Mouse (Mus musculus): ENCODE results near the gene Hist1h2ah. TPM values are rescaled to one million over a fixed set of nuclear protein-coding genes. Genes with fewer than 3 reads are reported as not detected.
A peak's percentile ranks its signal among the peaks of the same experiment; 100 is the strongest.
"Not testable (repeated sequence)": the region's sequence is repeated elsewhere in the genome, so short reads cannot be mapped to it uniquely, and the experiment has no call there.

The Hist1h2ah gene
- polyA plus RNA-seq (2012; rRNA removed): 0.95 and 3.4 TPM in 2 replicates

- under 1% methylated on average over 33 of the region's 69 CpGs for WGBS
- not testable (repeated sequence) for H3K36me3 ChIP-seq (ENCODE audit: control insufficient read depth, insufficient read depth, low read length); H3K27me3 ChIP-seq (replicated peaks; ENCODE audit: control insufficient read depth, insufficient read depth, low read length); H3K4me1 ChIP-seq (ENCODE audit: control insufficient read depth, insufficient read depth, low read length)
- Histone ChIP-seq H3K27ac (ENCODE audit: insufficient read depth, low read depth, low read length) (peak within 1 kb of the TSS; percentile 96), H3K4me3 (ENCODE audit: insufficient read depth, low read depth, low read length) (peak within 1 kb of the TSS; percentile 69)
- DNase-seq: peak; percentile 95
These were observed at the start of gene Hist1h2ah, which contains the start of gene Hist1h2bk for GRCm38 (mm10) chr13:22035267-22036148. Gene Hist1h2ah, minus strand, starts transcription at chr13:22035568. Gene Hist1h2bk, plus strand, starts transcription at chr13:22035870.

- not testable (repeated sequence) for H3K27ac ChIP-seq (ENCODE audit: insufficient read depth, low read depth, low read length); H3K4me1 ChIP-seq (ENCODE audit: control insufficient read depth, insufficient read depth, low read length); DNase-seq; H3K4me3 ChIP-seq (ENCODE audit: insufficient read depth, low read depth, low read length); H3K36me3 ChIP-seq (ENCODE audit: control insufficient read depth, insufficient read depth, low read length); H3K27me3 ChIP-seq (replicated peaks; ENCODE audit: control insufficient read depth, insufficient read depth, low read length)
- WGBS: 77% methylated on average over 1 of the region's 1 CpGs
These were observed 48.8 kb upstream of the Hist1h2ah start, which contains the start of gene Vmn1r188 for GRCm38 (mm10) chr13:22084140-22084539. Gene Vmn1r188, plus strand, starts transcription at chr13:22084440.

- 48% methylated on average over 1 of the region's 1 CpGs for WGBS
- Histone ChIP-seq H3K4me1 (ENCODE audit: control insufficient read depth, insufficient read depth, low read length) (no peaks in the 10 kb centered on the region), H3K4me3 (ENCODE audit: insufficient read depth, low read depth, low read length) (no peak overlapping the region), H3K27ac (ENCODE audit: insufficient read depth, low read depth, low read length) (no peak overlapping the region), H3K36me3 (ENCODE audit: control insufficient read depth, insufficient read depth, low read length) (no peaks in the 10 kb centered on the region), H3K27me3 (replicated peaks; ENCODE audit: control insufficient read depth, insufficient read depth, low read length) (peaks cover 1% of the 10 kb centered on the region; the same call in 1 of the 2 replicates)
- no peak for DNase-seq
- no peak for TF ChIP-seq POLR2A (IDR thresholded peaks at IDR 0.05; ENCODE audit: low read depth, low read length)
- no peak for TF ChIP-seq CTCF (conservative IDR thresholded peaks at IDR 0.05; ENCODE audit: insufficient read depth, insufficient read length, low read depth, low read length)
These were observed 28.1 kb upstream of the Hist1h2ah start for GRCm38 (mm10) chr13:22063468-22063867.

DNA sequence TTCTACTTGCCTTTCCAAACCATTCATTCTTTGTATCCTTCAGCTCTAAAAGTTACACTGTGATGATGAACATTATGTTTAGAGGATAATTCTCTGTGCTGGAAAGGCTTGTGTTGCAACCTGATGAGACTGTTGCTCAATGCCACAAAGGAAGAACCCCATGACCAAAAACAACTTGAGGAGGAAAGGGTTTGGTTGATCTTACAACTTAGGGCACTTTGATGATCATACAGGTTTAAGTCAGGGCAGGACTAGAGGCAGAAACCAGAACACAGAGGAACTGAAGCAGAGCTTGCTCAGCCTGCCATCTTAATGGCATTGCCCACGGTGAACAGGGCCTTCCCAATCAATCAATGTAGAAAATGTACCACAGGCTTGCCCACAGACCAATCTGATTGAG, 26.1 kb upstream of the Hist1h2ah start:
- 50% methylated on average over 1 of the region's 1 CpGs for WGBS
- no peak for DNase-seq
- Histone ChIP-seq H3K27ac (ENCODE audit: insufficient read depth, low read depth, low read length) (no peak overlapping the region), H3K4me1 (ENCODE audit: control insufficient read depth, insufficient read depth, low read length) (no peaks in the 10 kb centered on the region), H3K4me3 (ENCODE audit: insufficient read depth, low read depth, low read length) (no peak overlapping the region), H3K27me3 (replicated peaks; ENCODE audit: control insufficient read depth, insufficient read depth, low read length) (no peaks in the 10 kb centered on the region), H3K36me3 (ENCODE audit: control insufficient read depth, insufficient read depth, low read length) (no peaks in the 10 kb centered on the region)
- TF ChIP-seq POLR2A (IDR thresholded peaks at IDR 0.05; ENCODE audit: low read depth, low read length) (no peak), CTCF (conservative IDR thresholded peaks at IDR 0.05; ENCODE audit: insufficient read depth, insufficient read length, low read depth, low read length) (no peak)

DNA sequence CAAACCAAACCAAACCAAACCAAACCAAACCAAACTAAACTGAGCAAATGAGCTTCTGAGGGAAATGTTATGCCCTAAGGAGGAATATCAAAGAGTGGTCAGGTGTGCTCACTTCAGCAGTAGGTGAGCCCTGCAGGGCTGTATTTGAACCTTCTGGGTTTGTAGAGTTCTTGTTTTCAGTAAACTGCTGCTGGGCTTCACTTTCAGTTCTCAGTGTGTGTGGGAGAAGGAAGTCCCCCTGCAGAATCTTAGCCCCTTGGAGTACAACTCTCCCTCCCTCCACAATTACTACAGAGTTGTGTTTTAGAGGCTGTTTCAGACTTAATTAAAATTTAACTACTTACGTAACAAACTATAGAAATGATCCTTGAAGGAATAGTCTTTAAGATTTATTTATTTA, 18.4 kb upstream of the Hist1h2ah start:
- Histone ChIP-seq H3K36me3 (ENCODE audit: control insufficient read depth, insufficient read depth, low read length) (no peaks in the 10 kb centered on the region), H3K27ac (ENCODE audit: insufficient read depth, low read depth, low read length) (no peak overlapping the region), H3K4me1 (ENCODE audit: control insufficient read depth, insufficient read depth, low read length) (no peaks in the 10 kb centered on the region), H3K27me3 (replicated peaks; ENCODE audit: control insufficient read depth, insufficient read depth, low read length) (no peaks in the 10 kb centered on the region; the same call in 1 of the 2 replicates), H3K4me3 (ENCODE audit: insufficient read depth, low read depth, low read length) (no peak overlapping the region)
- TF ChIP-seq CTCF (conservative IDR thresholded peaks at IDR 0.05; ENCODE audit: insufficient read depth, insufficient read length, low read depth, low read length) (no peak), POLR2A (IDR thresholded peaks at IDR 0.05; ENCODE audit: low read depth, low read length) (no peak)
- WGBS: 97% methylated on average over 1 of the region's 1 CpGs
- DNase-seq: no peak

DNA sequence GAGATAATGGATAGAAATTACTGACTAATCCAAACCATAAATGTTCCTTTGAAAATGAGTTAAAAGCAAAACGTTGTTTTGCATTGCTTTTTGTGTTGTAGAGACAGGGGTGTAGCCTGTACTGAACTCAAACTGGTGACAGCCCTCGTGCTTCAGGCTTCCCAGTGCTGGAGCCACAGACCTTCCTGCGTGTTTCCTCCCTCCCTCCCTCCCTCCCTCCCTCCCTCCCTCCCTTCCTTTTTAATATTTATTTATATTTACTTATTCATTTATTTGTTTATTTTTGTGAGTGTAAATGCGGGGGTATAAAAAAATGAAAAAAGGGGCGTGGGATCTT, 16.1 kb upstream of the Hist1h2ah start:
- Histone ChIP-seq H3K4me3 (ENCODE audit: insufficient read depth, low read depth, low read length) (no peak overlapping the region), H3K27me3 (replicated peaks; ENCODE audit: control insufficient read depth, insufficient read depth, low read length) (no peaks in the 10 kb centered on the region; the same call in 1 of the 2 replicates), H3K27ac (ENCODE audit: insufficient read depth, low read depth, low read length) (no peak overlapping the region), H3K4me1 (ENCODE audit: control insufficient read depth, insufficient read depth, low read length) (no peaks in the 10 kb centered on the region), H3K36me3 (ENCODE audit: control insufficient read depth, insufficient read depth, low read length) (no peaks in the 10 kb centered on the region)
- DNase-seq: no peak
- TF ChIP-seq POLR2A (IDR thresholded peaks at IDR 0.05; ENCODE audit: low read depth, low read length) (no peak), CTCF (conservative IDR thresholded peaks at IDR 0.05; ENCODE audit: insufficient read depth, insufficient read length, low read depth, low read length) (no peak)
- WGBS: 20% methylated on average over 5 of the region's 5 CpGs

GRCm38 (mm10) chr13:22050591-22051522, 15.5 kb upstream of the Hist1h2ah start:
- H3K4me3 ChIP-seq (ENCODE audit: insufficient read depth, low read depth, low read length): peak overlapping the region; percentile 51
- no peaks in the 10 kb centered on the region for H3K4me1 ChIP-seq (ENCODE audit: control insufficient read depth, insufficient read depth, low read length)
- H3K27me3 ChIP-seq (replicated peaks; ENCODE audit: control insufficient read depth, insufficient read depth, low read length): no peaks in the 10 kb centered on the region; the same call in 1 of the 2 replicates
- under 1% methylated on average over 52 of the region's 52 CpGs for WGBS
- no peaks in the 10 kb centered on the region for H3K36me3 ChIP-seq (ENCODE audit: control insufficient read depth, insufficient read depth, low read length)
- TF ChIP-seq POLR2A (IDR thresholded peaks at IDR 0.05; ENCODE audit: low read depth, low read length) (no peak), CTCF (conservative IDR thresholded peaks at IDR 0.05; ENCODE audit: insufficient read depth, insufficient read length, low read depth, low read length) (peak; percentile 56)
- peak; percentile 93 for DNase-seq
- no peak overlapping the region for H3K27ac ChIP-seq (ENCODE audit: insufficient read depth, low read depth, low read length)

Measured in kidney, adult 2 months (tissue).